ENCODE assay signal across 22 mouse cellular contexts in genomic region chr5:84901669-84902068, GRCm38 (mm10).
A peak's percentile ranks its signal among the peaks of the same experiment; 100 is the strongest.
DNase-seq lines count a peak whose midpoint lies in the region; ATAC-seq and TF ChIP-seq lines count a peak whose summit lies in the region.
"Had no signal": no experiment of that assay in that cellular context is flagged by ENCODE, and none has a peak within 500 bp of the region (broad histone marks: within the 10 kb centered on the region; RNA-seq: fewer than 3 reads in every experiment).

No protein-coding gene starts in this region.

- H3K9me3 ChIP-seq in ES-E14 (ENCODE audit: control insufficient read depth, insufficient read depth, low read depth, low read length) = no peaks in the 10 kb centered on the region
- H3K9me3 ChIP-seq in hindbrain, postnatal 0 days (ENCODE audit: low read length) = no peaks in the 10 kb centered on the region
- H3K9me3 ChIP-seq: embryonic facial prominence, embryonic 13.5 days; embryonic facial prominence, embryonic 15.5 days; forebrain, embryonic 10.5 days; forebrain, embryonic 12.5 days had no signal

- no peak overlapping the region for H3K27ac ChIP-seq in ES-E14 (ENCODE audit: insufficient read depth, low read depth, low read length, poor library complexity, severe bottlenecking)
- no peak overlapping the region for H3K27ac ChIP-seq in hindbrain, postnatal 0 days
- H3K27ac ChIP-seq: embryonic facial prominence, embryonic 13.5 days; embryonic facial prominence, embryonic 15.5 days; forebrain, embryonic 10.5 days; forebrain, embryonic 12.5 days had no signal

- TF ChIP-seq CTCF in hindbrain, postnatal 0 days (IDR thresholded peaks at IDR 0.05; ENCODE audit: low read depth) = no peak

- H3K4me2 ChIP-seq in hindbrain, postnatal 0 days (ENCODE audit: low read depth, low read length) = no peak overlapping the region
- H3K4me2 ChIP-seq: embryonic facial prominence, embryonic 13.5 days; embryonic facial prominence, embryonic 15.5 days; forebrain, embryonic 12.5 days had no signal

- no peaks in the 10 kb centered on the region for H3K27me3 ChIP-seq in hindbrain, postnatal 0 days (ENCODE audit: insufficient read depth, low read length)
- H3K27me3 ChIP-seq: embryonic facial prominence, embryonic 13.5 days; embryonic facial prominence, embryonic 15.5 days; forebrain, embryonic 12.5 days had no signal

- in situ Hi-C loops in ES-E14 (cut with MboI; ENCODE audit: low sequenced_read_pairs in 2 of 2, unreplicated experiment in 2 of 2) = no loop called here

- ATAC-seq in hindbrain, postnatal 0 days = no peak
- ATAC-seq: forebrain, embryonic 14.5 days; forebrain, embryonic 16.5 days had no signal

- 40% methylated on average over 4 of the region's 4 CpGs for whole genome bisulfite sequencing in hindbrain, postnatal 0 days

- peaks cover 0 to 2% of the 10 kb centered on the region in 2 experiments; a peak in 1 of 4 replicates for H3K4me1 ChIP-seq in ES-E14 (ENCODE audit: control insufficient read depth in 2 of 2, insufficient read depth in 2 of 2, low read length in 2 of 2, poor library complexity in 1 of 2)
- no peaks in the 10 kb centered on the region for H3K4me1 ChIP-seq in hindbrain, postnatal 0 days (ENCODE audit: insufficient read depth, low read length)
- H3K4me1 ChIP-seq: embryonic facial prominence, embryonic 13.5 days; embryonic facial prominence, embryonic 15.5 days; forebrain, embryonic 10.5 days; forebrain, embryonic 12.5 days had no signal

- H3K4me3 ChIP-seq in ES-E14 (ENCODE audit: insufficient read depth in 1 of 2, low read depth in 1 of 2, low read length in 2 of 2, poor library complexity in 1 of 2, severe bottlenecking in 1 of 2) = no peak overlapping the region
- no peak overlapping the region for H3K4me3 ChIP-seq in hindbrain, postnatal 0 days (ENCODE audit: low read length)
- H3K4me3 ChIP-seq: embryonic facial prominence, embryonic 13.5 days; embryonic facial prominence, embryonic 15.5 days; erythroblast, embryonic 14.5 days; forebrain, embryonic 10.5 days; forebrain, embryonic 12.5 days had no signal

- DNase-seq in ES-CJ7 (ENCODE audit: low read depth, low spot score) = peak; percentile 35
- DNase-seq in ES-E14 (ENCODE audit: low read depth, low spot score) = peak; percentile 27
- DNase-seq in ZHBTc4 (ENCODE audit: low read depth, low spot score) = peak; percentile 35
- DNase-seq in frontal cortex, postnatal 10 days (ENCODE audit: low spot score in 2 of 2) = no peak
- no peak for DNase-seq in hindbrain, postnatal 0 days (ENCODE audit: low spot score)
- DNase-seq: adrenal gland, adult 2 months; adrenal gland, postnatal 10 days; adrenal gland, postnatal 25 days; cerebellum, adult 11 months; cerebellum, adult 18-20 months; cerebellum, adult 8-10 months; cerebellum, adult 9-11 months; cerebellum, postnatal 14 days; cerebellum, postnatal 36 days; embryo, embryonic 11 days had no signal

- no peaks in the 10 kb centered on the region for H3K36me3 ChIP-seq in ES-E14 (ENCODE audit: control insufficient read depth, insufficient read depth, low read length, poor library complexity, severe bottlenecking)
- H3K36me3 ChIP-seq in hindbrain, postnatal 0 days (ENCODE audit: insufficient read depth, low read length) = no peaks in the 10 kb centered on the region
- H3K36me3 ChIP-seq: embryonic facial prominence, embryonic 13.5 days; embryonic facial prominence, embryonic 15.5 days; forebrain, embryonic 10.5 days; forebrain, embryonic 12.5 days had no signal

- H3K9ac ChIP-seq in ES-E14 (ENCODE audit: insufficient read depth, low read depth, low read length, poor library complexity, severe bottlenecking) = no peak overlapping the region
- H3K9ac ChIP-seq in hindbrain, postnatal 0 days (replicated peaks; ENCODE audit: low read length) = no peak overlapping the region
- H3K9ac ChIP-seq: embryonic facial prominence, embryonic 13.5 days; embryonic facial prominence, embryonic 15.5 days; forebrain, embryonic 12.5 days had no signal

TF ChIP-seq in ES-E14, 5 proteins besides CTCF, POLR2A, EP300 and RAD21:
- TF ChIP-seq HCFC1 (IDR thresholded peaks at IDR 0.05; ENCODE audit: borderline replicate concordance, insufficient read depth, low read length) = no peak
- no peak for TF ChIP-seq ZNF384 (IDR thresholded peaks at IDR 0.05; ENCODE audit: low read depth, low read length)
- TF ChIP-seq ZC3H11A (IDR thresholded peaks at IDR 0.05; ENCODE audit: borderline replicate concordance, low read depth, low read length) = no peak
- no peak for TF ChIP-seq MAFK (IDR thresholded peaks at IDR 0.05; ENCODE audit: insufficient read depth, low read depth, low read length)
- no peak for TF ChIP-seq CHD2 (IDR thresholded peaks at IDR 0.05; ENCODE audit: low read depth, low read length)

Comparison
In these comparisons a context has a peak if more than half of its experiments do, and no peak if none do; other contexts are left out.
1. DNase-seq: peak in ES-CJ7 (single experiment), ES-E14 (single experiment) and ZHBTc4 (single experiment); none in frontal cortex, postnatal 10 days (0 of 2) and hindbrain, postnatal 0 days (single experiment).